Mouse (Mus musculus) limb, embryonic 14.5 days (tissue): ENCODE measurements around the gene Upp2. TPM values are rescaled to one million over a fixed set of nuclear protein-coding genes. Genes with fewer than 3 reads are reported as not detected.

Experiments
- ATAC-seq: fragments of 200-750 bp; cut with Nextera tagmentation; 2 replicates; pipeline ENCODE4 v1.8.0; 2017; ENCODE audit warnings: low read depth, moderate number of reproducible peaks, moderate TSS enrichment; ENCODE audit not compliant: low FRiP score
- DNase-seq: peaks from one replicate; pipeline ENCODE4 v3.0.0-alpha.2; 2015; ENCODE audit warnings: low spot score
- H3K27ac ChIP-seq: fragments of 300-500 bp; sonication (generic); replicated peaks from 2 replicates; pipeline ENCODE4 v1.5.1; 2014; ENCODE audit warnings: low read depth, mild to moderate bottlenecking, low read length, moderate library complexity, mixed read lengths
- H3K27me3 ChIP-seq: fragments of 300-500 bp; sonication (generic); 2 replicates; pipeline ENCODE4 v1.6.1; 2014; ENCODE audit warnings: low read length, mixed read lengths; ENCODE audit not compliant: control insufficient read depth, insufficient read depth
- H3K36me3 ChIP-seq: fragments of 300-500 bp; sonication (generic); 2 replicates; pipeline ENCODE4 v1.6.1; 2014; ENCODE audit warnings: mild to moderate bottlenecking, low read length, moderate library complexity, mixed read lengths; ENCODE audit not compliant: control insufficient read depth, insufficient read depth
- H3K4me1 ChIP-seq: fragments of 300-500 bp; sonication (generic); 2 replicates; pipeline ENCODE4 v1.6.1; 2014; ENCODE audit warnings: antibody characterized with exemption, low read length, mixed read lengths; ENCODE audit not compliant: control insufficient read depth, insufficient read depth
- H3K4me2 ChIP-seq: fragments of 300-500 bp; sonication (generic); replicated peaks from 2 replicates; pipeline ENCODE4 v1.6.1; 2014; ENCODE audit warnings: low read depth, mild to moderate bottlenecking, low read length, moderate library complexity; ENCODE audit not compliant: severe bottlenecking
- H3K4me3 ChIP-seq: fragments of 300-500 bp; sonication (generic); replicated peaks from 2 replicates; pipeline ENCODE4 v1.5.1; 2014; ENCODE audit warnings: low read length
- H3K9ac ChIP-seq: fragments of 300-500 bp; sonication (generic); 2 replicates; pipeline ENCODE4 v1.6.1; 2014; ENCODE audit warnings: mild to moderate bottlenecking, low read depth, low read length, moderate library complexity; ENCODE audit not compliant: severe bottlenecking
- H3K9me3 ChIP-seq: fragments of 300-500 bp; sonication (generic); 2 replicates; pipeline ENCODE4 v1.6.1; 2016; ENCODE audit warnings: low read length; ENCODE audit not compliant: control insufficient read depth
- POLR2A ChIP-seq: fragments of 200-500 bp; IDR thresholded peaks from 2 replicates; pipeline ENCODE4 v1.8.0; 2012; ENCODE audit warnings: inconsistent platforms, mild to moderate bottlenecking, moderate library complexity, borderline replicate concordance; ENCODE audit not compliant: insufficient read depth, insufficient read length; ENCODE audit errors: extremely low read depth
- WGBS: fragments of 180-500 bp; shearing (Covaris S2); extraction: QIAGEN DNeasy Blood & Tissue Kit; methylation state at CpG from one replicate; pipeline ENCODE4 v1.1.7; 2014; 5-methylcytosine and 5-hydroxymethylcytosine counted together
- polyA plus RNA-seq, 2 experiments: library from polyadenylated mRNA; depleted of rRNA in 1 of 2; stranded (reverse) in 1 of 2; unstranded in 1 of 2; fragments of >200 nt; fragmentation: Nextera tagmentation in 1 of 2; extraction: Ambion mirVana in 1 of 2; gene quantifications; 2 replicates each; pipeline versions ENCODE4 v1.2.1 to v1.2.3; 2012 to 2014

Upp2 gene
- polyA plus RNA-seq, 2 experiments = 9.3 to 12.3 TPM

DNA sequence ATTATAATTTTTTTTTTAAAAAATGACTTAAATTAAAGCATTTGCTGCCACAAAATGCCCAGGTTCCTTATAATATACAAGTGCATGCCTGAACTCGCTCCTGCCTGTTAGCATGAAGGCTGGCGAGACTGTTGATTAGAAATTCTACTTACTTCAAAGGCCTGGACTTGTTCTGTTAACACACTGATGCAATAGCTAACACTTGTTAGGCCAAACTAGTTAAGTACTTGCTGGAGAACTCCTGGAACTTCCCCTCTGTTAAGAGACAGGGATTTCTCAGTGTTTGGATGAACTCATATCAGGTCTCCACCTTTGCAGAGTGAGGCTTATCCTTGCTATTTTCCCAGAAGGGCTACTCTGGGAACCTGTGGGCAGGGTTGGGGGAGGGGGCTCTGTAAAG lies 105.4 kb downstream of the Upp2 start:
- H3K4me1 ChIP-seq = no peaks in the 10 kb centered on the region
- no peak for DNase-seq
- H3K27me3 ChIP-seq = no peaks in the 10 kb centered on the region
- H3K27ac ChIP-seq = no peak overlapping the region
- no peak overlapping the region for H3K9ac ChIP-seq
- TF ChIP-seq POLR2A = no peak
- WGBS = 79% methylated on average over 2 of the region's 2 CpGs
- H3K36me3 ChIP-seq = no peaks in the 10 kb centered on the region
- H3K4me2 ChIP-seq = no peak overlapping the region
- no peak for ATAC-seq
- peaks cover 18% of the 10 kb centered on the region; the same call in 1 of the 2 replicates for H3K9me3 ChIP-seq
- no peak overlapping the region for H3K4me3 ChIP-seq

DNA sequence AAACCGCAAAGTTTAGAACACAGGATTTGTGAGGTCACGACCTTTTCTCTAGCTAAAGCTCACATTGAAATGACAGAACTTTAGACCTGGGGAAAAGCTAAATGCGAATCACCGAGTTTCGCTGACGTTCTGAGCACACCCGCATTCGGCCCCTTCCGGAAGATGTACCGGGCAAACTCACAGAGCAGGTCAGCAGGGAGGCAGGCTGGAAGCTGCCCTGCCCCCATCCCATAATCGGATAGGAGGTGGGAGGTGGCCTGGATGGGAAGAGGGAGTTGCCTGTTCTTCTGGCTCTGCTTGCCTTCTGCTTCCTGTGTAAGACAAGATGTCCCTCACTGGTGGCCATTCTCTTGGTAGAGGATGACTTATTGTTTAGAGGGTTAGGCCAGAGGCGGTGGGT lies 112.9 kb downstream of the Upp2 start:
- DNase-seq (no peak), ATAC-seq (no peak)
- H3K27ac ChIP-seq = no peak overlapping the region
- WGBS = 84% methylated on average over 12 of the region's 12 CpGs
- H3K4me3 ChIP-seq = no peak overlapping the region
- H3K36me3 ChIP-seq = no peaks in the 10 kb centered on the region
- H3K27me3 ChIP-seq = no peaks in the 10 kb centered on the region
- no peaks in the 10 kb centered on the region for H3K9me3 ChIP-seq
- no peaks in the 10 kb centered on the region for H3K4me1 ChIP-seq
- H3K9ac ChIP-seq = no peak overlapping the region
- TF ChIP-seq POLR2A = no peak
- no peak overlapping the region for H3K4me2 ChIP-seq

DNA sequence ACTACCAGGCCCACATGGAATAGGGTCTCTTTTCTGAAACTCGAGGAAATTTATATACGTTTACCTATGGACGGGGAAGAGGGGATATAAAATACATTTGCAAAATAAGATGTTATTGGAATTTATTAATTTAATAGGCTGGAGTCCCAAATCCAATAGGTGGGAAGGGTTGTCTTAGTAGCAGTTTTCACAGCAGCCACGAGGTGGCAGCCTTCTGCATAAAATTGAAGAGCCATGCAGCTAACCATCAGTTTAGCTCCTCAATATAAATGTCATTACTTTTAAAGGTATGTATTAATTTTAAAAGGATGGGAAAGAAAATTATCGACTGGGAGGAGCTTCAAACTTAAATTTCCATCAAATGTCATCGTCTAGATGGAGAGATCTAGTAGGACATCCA lies 113.7 kb downstream of the Upp2 start:
- H3K4me3 ChIP-seq = no peak overlapping the region
- WGBS = 33% methylated on average over 6 of the region's 6 CpGs

DNA sequence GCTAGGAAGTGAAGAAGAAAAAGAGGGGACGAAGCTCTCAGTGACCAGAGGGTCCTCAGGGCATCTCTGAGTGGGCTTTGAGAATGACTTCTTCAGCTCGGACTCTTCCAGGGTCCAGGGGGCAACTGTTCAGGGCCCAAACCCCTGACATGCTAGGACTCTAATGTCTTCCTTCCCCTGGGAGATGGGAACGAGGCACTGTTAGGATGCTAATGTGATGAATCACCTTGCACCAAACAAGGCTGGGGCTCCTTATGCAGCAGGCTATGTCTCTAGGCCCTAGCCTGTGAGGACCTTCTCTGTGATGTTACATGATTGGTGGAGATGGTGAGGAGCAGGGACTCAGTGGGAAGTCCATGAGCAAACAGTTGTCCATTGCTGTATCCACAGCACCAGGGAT lies 114.3 kb downstream of the Upp2 start:
- WGBS = 47% methylated on average over 3 of the region's 3 CpGs
- H3K4me1 ChIP-seq = no peaks in the 10 kb centered on the region
- ATAC-seq = no peak
- no peaks in the 10 kb centered on the region for H3K9me3 ChIP-seq
- H3K27me3 ChIP-seq = no peaks in the 10 kb centered on the region
- H3K27ac ChIP-seq = no peak overlapping the region
- no peak for DNase-seq
- no peak for TF ChIP-seq POLR2A
- no peak overlapping the region for H3K4me3 ChIP-seq
- no peaks in the 10 kb centered on the region for H3K36me3 ChIP-seq
- H3K9ac ChIP-seq = no peak overlapping the region
- H3K4me2 ChIP-seq = no peak overlapping the region

More for the DNA sequence above, 113.7 kb downstream of the Upp2 start:
- Histone ChIP-seq H3K27me3 (no peaks in the 10 kb centered on the region), H3K36me3 (no peaks in the 10 kb centered on the region), H3K27ac (no peak overlapping the region), H3K9ac (no peak overlapping the region), H3K4me2 (no peak overlapping the region), H3K9me3 (no peaks in the 10 kb centered on the region), H3K4me1 (no peaks in the 10 kb centered on the region)
- ATAC-seq (no peak), DNase-seq (peak; percentile 76)
- no peak for TF ChIP-seq POLR2A

DNA sequence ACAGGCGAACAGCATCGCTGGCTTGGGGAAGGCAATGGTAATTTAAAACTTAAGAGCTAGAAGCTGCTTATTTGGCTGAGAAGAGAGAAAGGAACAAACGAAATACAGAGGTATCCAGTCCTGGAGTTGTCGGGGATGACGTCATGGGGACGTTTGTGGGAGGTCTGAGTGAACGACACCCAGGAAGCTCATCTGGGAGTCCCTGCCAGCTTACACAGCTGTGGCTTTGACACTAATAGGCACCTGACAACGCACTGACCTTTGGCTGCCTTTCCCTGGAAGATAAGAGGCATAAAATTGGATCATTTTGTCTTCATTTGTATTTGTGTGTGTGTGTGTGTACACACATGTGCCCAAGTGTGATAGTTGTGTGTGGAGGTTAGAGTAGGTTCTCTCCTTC lies 130.4 kb downstream of the Upp2 start:
- DNase-seq (no peak), ATAC-seq (no peak)
- Histone ChIP-seq H3K9me3 (no peaks in the 10 kb centered on the region), H3K9ac (no peak overlapping the region), H3K27me3 (no peaks in the 10 kb centered on the region), H3K4me2 (no peak overlapping the region), H3K27ac (no peak overlapping the region), H3K36me3 (no peaks in the 10 kb centered on the region), H3K4me3 (no peak overlapping the region), H3K4me1 (no peaks in the 10 kb centered on the region)
- TF ChIP-seq POLR2A = no peak
- WGBS = 74% methylated on average over 8 of the region's 8 CpGs

DNA sequence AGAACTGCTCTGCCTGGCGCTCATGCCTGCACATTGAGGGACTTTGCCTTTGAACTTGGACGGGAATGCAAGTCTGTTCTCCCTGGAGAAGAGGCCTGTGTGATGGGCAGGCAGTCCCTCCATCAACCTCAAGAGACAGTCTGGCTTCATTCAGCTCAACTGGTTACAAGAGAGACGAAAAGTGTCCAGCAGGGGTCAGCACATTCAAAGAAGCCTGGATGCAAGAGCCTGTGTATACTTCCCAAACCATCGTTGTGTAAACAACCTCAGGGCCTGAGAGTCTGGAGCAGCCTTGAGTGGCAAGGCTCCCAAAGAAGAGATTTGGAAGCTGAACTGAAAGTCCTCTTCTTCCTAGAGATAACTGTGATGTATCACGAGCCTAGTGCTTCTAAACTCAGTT lies 132.8 kb downstream of the Upp2 start:
- H3K4me2 ChIP-seq = no peak overlapping the region
- 37% methylated on average over 5 of the region's 5 CpGs for WGBS
- no peak for TF ChIP-seq POLR2A
- H3K9me3 ChIP-seq = no peaks in the 10 kb centered on the region
- H3K27me3 ChIP-seq = no peaks in the 10 kb centered on the region
- no peak overlapping the region for H3K27ac ChIP-seq
- peak; percentile 74 for DNase-seq
- peak; percentile 68; the same call in 1 of the 2 replicates for ATAC-seq
- 0 out of 2 replicates have a peak, but pooled peaks cover 3% of the 10 kb centered on the region for H3K4me1 ChIP-seq
- H3K36me3 ChIP-seq = no peaks in the 10 kb centered on the region
- H3K4me3 ChIP-seq = no peak overlapping the region
- no peak overlapping the region for H3K9ac ChIP-seq
